Mouse (Mus musculus) heart, embryonic 14.5 days (tissue): ENCODE measurements around the gene Tm7sf3. TPM values are rescaled to one million over a fixed set of nuclear protein-coding genes. Genes with fewer than 3 reads are reported as not detected.

ENCODE experiments used
- ATAC-seq: fragments of 200-750 bp; cut with Nextera tagmentation; 2 replicates; pipeline ENCODE4 v1.8.0; 2017; ENCODE audit warnings: low read depth, moderate TSS enrichment; ENCODE audit not compliant: insufficient number of reproducible peaks, insufficient read depth, low FRiP score
- H3K27ac ChIP-seq, 2 experiments: fragments of 200-500 bp in 1 of 2; fragments of 300-500 bp in 1 of 2; sonication (generic) in 1 of 2; replicated peaks in 1 of 2; 2 replicates each; pipeline ENCODE4 v1.5.1; 2012 to 2014; ENCODE audit warnings: low read depth in 2 of 2, low read length in 2 of 2, control low read depth in 1 of 2, mild to moderate bottlenecking in 1 of 2, mixed read lengths in 1 of 2; ENCODE audit not compliant: control insufficient read depth in 1 of 2, insufficient read depth in 1 of 2
- H3K27me3 ChIP-seq: fragments of 300-500 bp; sonication (generic); 2 replicates; pipeline ENCODE4 v1.6.1; 2014; ENCODE audit warnings: mild to moderate bottlenecking, low read length, control low read depth; ENCODE audit not compliant: control insufficient read depth, insufficient read depth
- H3K36me3 ChIP-seq: fragments of 300-500 bp; sonication (generic); 2 replicates; pipeline ENCODE4 v1.6.1; 2014; ENCODE audit warnings: mild to moderate bottlenecking, control low read depth, low read length, mixed read lengths; ENCODE audit not compliant: control insufficient read depth, insufficient read depth
- H3K4me1 ChIP-seq, 2 experiments: fragments of 200-500 bp in 1 of 2; fragments of 300-500 bp in 1 of 2; sonication (generic) in 1 of 2; 2 replicates each; pipeline ENCODE4 v1.6.1; 2012 to 2014; ENCODE audit warnings: low read length in 2 of 2, control low read depth in 1 of 2, mixed read lengths in 1 of 2; ENCODE audit not compliant: control insufficient read depth in 2 of 2, insufficient read depth in 2 of 2
- H3K4me2 ChIP-seq: fragments of 300-500 bp; sonication (generic); 2 replicates; pipeline ENCODE4 v1.6.1; 2014; ENCODE audit warnings: mild to moderate bottlenecking, low read length
- H3K4me3 ChIP-seq, 2 experiments: fragments of 200-500 bp in 1 of 2; fragments of 300-500 bp in 1 of 2; sonication (generic) in 1 of 2; 2 replicates each; pipeline ENCODE4 v1.5.1; 2012 to 2014; ENCODE audit warnings: low read length in 2 of 2, mild to moderate bottlenecking in 2 of 2, control low read depth in 1 of 2, low read depth in 1 of 2, moderate library complexity in 1 of 2; ENCODE audit not compliant: control insufficient read depth in 1 of 2, insufficient read depth in 1 of 2
- H3K9ac ChIP-seq: fragments of 300-500 bp; sonication (generic); 2 replicates; pipeline ENCODE4 v1.6.1; 2014; ENCODE audit warnings: mild to moderate bottlenecking, low read length
- H3K9me3 ChIP-seq: fragments of 300-500 bp; sonication (generic); 2 replicates; pipeline ENCODE4 v1.6.1; 2016; ENCODE audit warnings: low read length, control low read depth; ENCODE audit not compliant: control insufficient read depth
- WGBS: fragments of 180-500 bp; shearing (Covaris S2); extraction: QIAGEN DNeasy Blood & Tissue Kit; methylation state at CpG from one replicate; pipeline ENCODE4 v1.1.7; 2014; 5-methylcytosine and 5-hydroxymethylcytosine counted together
- polyA plus RNA-seq: library from polyadenylated mRNA; unstranded; fragments of >200 nt; fragmentation: Nextera tagmentation; extraction: Ambion mirVana; gene quantifications from 2 replicates; pipeline ENCODE4 v1.2.1, GENCODE M21; 2014

Tm7sf3 gene
- polyA plus RNA-seq, 1 experiment from 2014 or later, result 43.2 TPM

GRCm38 (mm10) chr6:146640068-146640965 is 2.3 kb downstream of the Tm7sf3 start:
- no peak overlapping the region for H3K4me2 ChIP-seq
- no peaks in the 10 kb centered on the region for H3K36me3 ChIP-seq
- H3K4me3 ChIP-seq, result no peak overlapping the region
- no peak for ATAC-seq
- 81% methylated on average over 7 of the region's 7 CpGs for WGBS
- peaks cover 5 to 7% of the 10 kb centered on the region in 2 experiments; a peak in 3 of 4 replicates for H3K4me1 ChIP-seq
- no peaks in the 10 kb centered on the region for H3K27me3 ChIP-seq
- no peak overlapping the region for H3K9ac ChIP-seq
- no peak overlapping the region for H3K27ac ChIP-seq
- H3K9me3 ChIP-seq, result no peaks in the 10 kb centered on the region

GRCm38 (mm10) chr6:146636482-146636881 is 6.1 kb downstream of the Tm7sf3 start:
- no peak overlapping the region for H3K4me2 ChIP-seq
- 77% methylated on average over 5 of the region's 5 CpGs for WGBS

GRCm38 (mm10) chr6:146634759-146635606 is 7.6 kb downstream of the Tm7sf3 start:
- 50% methylated on average over 4 of the region's 4 CpGs for WGBS
- H3K4me2 ChIP-seq, result peak overlapping the region; percentile 75
- H3K4me3 ChIP-seq, result peak overlapping the region; percentile 53 to 83
- no peaks in the 10 kb centered on the region for H3K9me3 ChIP-seq
- no peak for ATAC-seq
- H3K36me3 ChIP-seq, result no peaks in the 10 kb centered on the region
- peaks cover 15% of the 10 kb centered on the region in 2 experiments; a peak in 3 of 4 replicates for H3K4me1 ChIP-seq
- peak overlapping the region; percentile 66 to 90 for H3K27ac ChIP-seq
- no peak overlapping the region for H3K9ac ChIP-seq
- no peaks in the 10 kb centered on the region for H3K27me3 ChIP-seq

More at GRCm38 (mm10) chr6:146636482-146636881, 6.1 kb downstream of the Tm7sf3 start:
- no peak overlapping the region for H3K9ac ChIP-seq
- H3K36me3 ChIP-seq, result no peaks in the 10 kb centered on the region
- no peak overlapping the region for H3K4me3 ChIP-seq
- H3K27ac ChIP-seq, result no peak overlapping the region
- no peaks in the 10 kb centered on the region for H3K9me3 ChIP-seq
- no peaks in the 10 kb centered on the region for H3K27me3 ChIP-seq
- H3K4me1 ChIP-seq, result peaks cover 10 to 15% of the 10 kb centered on the region in 2 experiments; a peak in 3 of 4 replicates
- no peak for ATAC-seq

- Histone ChIP-seq H3K27me3 (no peaks in the 10 kb centered on the region), H3K4me1 (peaks cover 15 to 17% of the 10 kb centered on the region in 2 experiments; a peak in 3 of 4 replicates), H3K4me3 (peak overlapping the region; percentile 53 to 83), H3K36me3 (no peaks in the 10 kb centered on the region), H3K9me3 (no peaks in the 10 kb centered on the region), H3K4me2 (peak overlapping the region; percentile 75), H3K27ac (peak overlapping the region; percentile 47 to 90), H3K9ac (peak overlapping the region; percentile 94)
- ATAC-seq, result peak; percentile 91
- under 1% methylated on average over 78 of the region's 82 CpGs for WGBS
Observed at GRCm38 (mm10) chr6:146634015-146634722, 8.5 kb downstream of the Tm7sf3 start.

- no peaks in the 10 kb centered on the region for H3K36me3 ChIP-seq
- peak overlapping the region; percentile 94 for H3K9ac ChIP-seq
- no peaks in the 10 kb centered on the region for H3K9me3 ChIP-seq
- no peaks in the 10 kb centered on the region for H3K27me3 ChIP-seq
- peak overlapping the region; percentile 75 for H3K4me2 ChIP-seq
- ATAC-seq, result no peak
- peaks cover 15 to 17% of the 10 kb centered on the region in 2 experiments; a peak in 3 of 4 replicates for H3K4me1 ChIP-seq
- peak overlapping the region; percentile 53 to 83 for H3K4me3 ChIP-seq
- 12% methylated on average over 14 of the region's 14 CpGs for WGBS
- peak overlapping the region; percentile 47 to 90 for H3K27ac ChIP-seq
Observed at GRCm38 (mm10) chr6:146633629-146634014, 9.0 kb downstream of the Tm7sf3 start.

- H3K4me3 ChIP-seq, result peak overlapping the region; percentile 27 to 83
- no peaks in the 10 kb centered on the region for H3K9me3 ChIP-seq
- no peak for ATAC-seq
- peak overlapping the region; percentile 75 for H3K4me2 ChIP-seq
- 48% methylated on average over 8 of the region's 8 CpGs for WGBS
- H3K36me3 ChIP-seq, result no peaks in the 10 kb centered on the region
- peaks cover 15 to 17% of the 10 kb centered on the region in 2 experiments; a peak in 3 of 4 replicates for H3K4me1 ChIP-seq
- 0 out of 4 replicates have a peak overlapping the region, but pooled peaks of 1 of the 2 experiments have one; percentile 14 for H3K27ac ChIP-seq
- no peaks in the 10 kb centered on the region for H3K27me3 ChIP-seq
- H3K9ac ChIP-seq, result peak overlapping the region; percentile 94
Observed at GRCm38 (mm10) chr6:146633097-146633496, 9.5 kb downstream of the Tm7sf3 start.

GRCm38 (mm10) chr6:146632403-146632802 is 10.2 kb downstream of the Tm7sf3 start:
- Histone ChIP-seq H3K27ac (no peak overlapping the region), H3K4me1 (peaks cover 15 to 17% of the 10 kb centered on the region in 2 experiments; a peak in 3 of 4 replicates), H3K4me2 (peak overlapping the region; percentile 30), H3K4me3 (no peak overlapping the region), H3K9me3 (no peaks in the 10 kb centered on the region), H3K9ac (no peak overlapping the region), H3K36me3 (no peaks in the 10 kb centered on the region), H3K27me3 (no peaks in the 10 kb centered on the region)
- WGBS, result 66% methylated on average over 9 of the region's 9 CpGs
- ATAC-seq, result no peak
